Mouse (Mus musculus): ENCODE results near the gene Coa4.
"Not testable (repeated sequence)": the region's sequence is repeated elsewhere in the genome, so short reads cannot be mapped to it uniquely, and the experiment has no call there.

Gene Coa4

GRCm38 (mm10) chr7:100557241-100557640 is 20.4 kb downstream of the Coa4 start:
- in situ Hi-C loops (cut with MboI, MseI): no loop called here

DNA sequence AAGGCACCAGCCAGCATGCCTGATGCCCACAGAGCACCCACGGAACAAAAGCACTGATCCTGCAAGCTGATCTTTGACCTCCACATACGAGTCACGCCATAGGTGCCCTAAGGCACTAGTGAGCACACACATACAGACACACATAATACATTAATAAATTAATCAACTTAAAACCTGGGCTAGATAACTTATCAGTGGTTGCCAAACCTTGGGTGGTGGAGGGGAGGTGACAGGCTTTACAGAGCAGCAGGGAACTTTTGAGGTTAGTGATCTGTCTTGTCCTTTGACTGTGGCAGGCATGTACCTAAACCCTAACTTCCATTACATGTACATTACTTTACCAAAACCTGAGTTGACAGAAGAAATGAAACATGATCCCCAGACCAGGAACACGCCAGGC is 22.5 kb downstream of the Coa4 start:
- in situ Hi-C loops (cut with MboI, MseI): no loop called here

- in situ Hi-C loops (cut with MboI, MseI): no loop called here
Measured at GRCm38 (mm10) chr7:100561861-100562587, 25.2 kb downstream of the Coa4 start.

DNA sequence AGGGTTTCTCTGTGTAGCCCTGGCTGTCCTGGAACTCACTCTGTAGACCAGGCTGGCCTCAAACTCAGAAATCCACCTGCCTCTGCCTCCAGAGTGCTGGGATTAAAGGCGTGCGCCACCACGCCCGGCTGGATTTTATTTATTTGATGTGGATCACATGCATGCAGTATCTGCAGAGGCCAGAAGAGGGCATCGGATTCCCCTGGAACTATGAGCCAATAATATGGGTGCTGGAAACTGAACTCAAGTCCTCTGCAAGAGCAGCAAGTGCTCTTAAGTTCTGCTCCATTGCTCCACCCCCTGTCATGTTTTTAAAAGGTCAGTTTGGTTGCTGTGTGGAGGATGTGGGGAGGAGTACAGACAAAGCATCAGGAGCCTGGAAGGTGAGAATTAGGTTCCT is 30.4 kb downstream of the Coa4 start:
- in situ Hi-C loops (cut with MboI, MseI): not testable (repeated sequence)

DNA sequence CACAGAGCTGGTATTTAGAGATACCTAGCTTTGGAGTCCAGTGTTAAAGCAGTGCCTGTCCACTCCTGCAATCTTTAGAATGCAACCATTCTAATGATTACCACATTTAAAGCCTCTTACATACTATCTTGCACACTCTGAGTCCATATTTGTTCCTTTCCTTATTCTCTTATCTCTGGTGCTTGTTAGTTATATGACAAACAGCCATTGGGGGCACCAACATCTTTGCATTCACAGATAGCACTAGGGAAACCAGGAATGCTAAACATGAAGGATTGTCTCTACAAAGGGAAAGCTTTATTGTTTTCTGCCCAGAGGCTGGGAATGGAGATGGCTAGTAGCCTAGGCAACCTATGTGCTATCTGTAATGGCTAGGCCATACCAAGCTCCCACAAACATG is 33.0 kb downstream of the Coa4 start:
- in situ Hi-C loops (cut with MboI, MseI): no loop called here

GRCm38 (mm10) chr7:100570930-100571715 is 34.3 kb downstream of the Coa4 start:
- in situ Hi-C loops (cut with MboI, MseI): no loop called here

GRCm38 (mm10) chr7:100572061-100572460 is 35.2 kb downstream of the Coa4 start:
- in situ Hi-C loops (cut with MboI, MseI): no loop called here

GRCm38 (mm10) chr7:100572704-100573103 is 35.8 kb downstream of the Coa4 start:
- in situ Hi-C loops (cut with MboI, MseI): no loop called here

DNA sequence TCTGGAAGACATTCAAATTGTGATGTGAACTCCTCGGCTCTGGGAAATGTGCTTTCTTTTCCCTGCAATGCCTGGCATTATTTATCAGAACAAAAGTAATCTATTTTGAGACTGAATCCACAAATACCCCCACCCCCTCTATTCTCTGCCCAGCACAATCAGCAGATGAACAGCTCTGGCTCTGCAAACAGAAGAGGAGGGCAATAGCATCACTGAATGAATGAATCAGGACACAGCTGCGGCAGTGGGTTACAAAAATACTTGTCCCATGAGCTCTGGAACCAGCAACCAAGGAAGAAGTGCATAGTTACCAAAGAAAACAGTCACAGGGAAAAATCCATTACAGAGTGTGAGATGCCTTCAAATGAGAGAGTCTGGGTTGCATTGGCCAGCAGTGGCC is 41.9 kb downstream of the Coa4 start:
- in situ Hi-C loops (cut with MboI, MseI): no loop called here

GRCm38 (mm10) chr7:100582235-100582634 is 45.4 kb downstream of the Coa4 start:
- in situ Hi-C loops (cut with MboI, MseI): no loop called here

- in situ Hi-C loops (cut with MboI, MseI): no loop called here
Measured at GRCm38 (mm10) chr7:100582727-100583236, 45.9 kb downstream of the Coa4 start.

- in situ Hi-C loops (cut with MboI, MseI): no loop called here
Measured at GRCm38 (mm10) chr7:100589816-100590215, 52.9 kb downstream of the Coa4 start.
